ENCODE assay signal across 8 mouse cellular contexts in the genomic region with DNA sequence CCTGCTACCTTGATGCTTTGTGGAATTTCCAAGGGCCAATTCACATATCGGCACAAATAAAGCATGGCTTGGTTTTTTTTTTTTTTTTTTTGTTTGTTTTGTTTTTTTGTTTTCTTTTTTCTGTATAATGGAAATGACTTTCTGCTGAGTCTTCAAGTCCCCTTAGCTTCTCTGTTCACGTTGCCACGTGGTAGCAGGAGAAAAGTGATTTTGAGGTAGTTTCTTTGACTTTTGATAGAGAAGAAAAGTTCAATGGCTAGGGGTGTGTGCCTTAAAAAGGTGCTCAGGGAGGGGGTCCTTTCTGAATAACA.
DNase-seq lines count a peak whose midpoint lies in the region; ATAC-seq and TF ChIP-seq lines count a peak whose summit lies in the region.

No protein-coding gene starts in this region.

- peak overlapping the region; percentile 91 for H3K4me2 ChIP-seq in kidney, postnatal 0 days (ENCODE audit: low read length)
- H3K4me2 ChIP-seq in embryonic facial prominence, embryonic 14.5 days (ENCODE audit: low read depth, low read length), result peak overlapping the region; percentile 84
- peak overlapping the region; percentile 74 for H3K4me2 ChIP-seq in intestine, postnatal 0 days (replicated peaks; ENCODE audit: low read depth)
- H3K4me2 ChIP-seq in neural tube, embryonic 13.5 days, result peak overlapping the region; percentile 77

- H3K9ac ChIP-seq in kidney, postnatal 0 days (ENCODE audit: low read depth, low read length), result peak overlapping the region; percentile 49; the same call in 1 of the 2 replicates
- peak overlapping the region; percentile 69; the same call in 1 of the 2 replicates for H3K9ac ChIP-seq in embryonic facial prominence, embryonic 14.5 days (ENCODE audit: low read depth, low read length)
- H3K9ac ChIP-seq in intestine, postnatal 0 days (ENCODE audit: low read depth, low read length), result no peak overlapping the region
- H3K9ac ChIP-seq in neural tube, embryonic 13.5 days, result peak overlapping the region; percentile 66

- peak overlapping the region; percentile 49 for H3K4me3 ChIP-seq in kidney, postnatal 0 days (replicated peaks; ENCODE audit: low read depth, low read length)
- peak overlapping the region; percentile 50 for H3K4me3 ChIP-seq in embryonic facial prominence, embryonic 14.5 days (ENCODE audit: low read depth, low read length)
- no peak overlapping the region; the same call in 1 of the 2 replicates for H3K4me3 ChIP-seq in intestine, postnatal 0 days (ENCODE audit: low read depth, low read length)
- H3K4me3 ChIP-seq in neural tube, embryonic 13.5 days, result peak overlapping the region; percentile 43

- no peaks in the 10 kb centered on the region for H3K36me3 ChIP-seq in kidney, postnatal 0 days (ENCODE audit: insufficient read depth, low read length)
- H3K36me3 ChIP-seq in embryonic facial prominence, embryonic 14.5 days (ENCODE audit: control insufficient read depth, insufficient read depth, low read length), result no peaks in the 10 kb centered on the region
- H3K36me3 ChIP-seq in intestine, postnatal 0 days (ENCODE audit: control insufficient read depth, insufficient read depth), result no peaks in the 10 kb centered on the region
- no peaks in the 10 kb centered on the region for H3K36me3 ChIP-seq in neural tube, embryonic 13.5 days

- no peaks in the 10 kb centered on the region for H3K4me1 ChIP-seq in kidney, postnatal 0 days (replicated peaks; ENCODE audit: insufficient read depth, low read length)
- H3K4me1 ChIP-seq in embryonic facial prominence, embryonic 14.5 days (ENCODE audit: control insufficient read depth, insufficient read depth, low read length), result peaks cover 4% of the 10 kb centered on the region; the same call in 1 of the 2 replicates
- H3K4me1 ChIP-seq in intestine, postnatal 0 days (replicated peaks; ENCODE audit: control insufficient read depth, insufficient read depth, low read length), result 0 out of 2 replicates have a peak, but pooled peaks cover 3% of the 10 kb centered on the region
- peaks cover 25% of the 10 kb centered on the region for H3K4me1 ChIP-seq in neural tube, embryonic 13.5 days (replicated peaks)

- 28% methylated on average over 3 of the region's 3 CpGs for WGBS in kidney, postnatal 0 days
- WGBS in embryonic facial prominence, embryonic 14.5 days, result 22% methylated on average over 3 of the region's 3 CpGs
- WGBS in intestine, postnatal 0 days, result 37% methylated on average over 3 of the region's 3 CpGs
- 10% methylated on average over 3 of the region's 3 CpGs for whole genome bisulfite sequencing in neural tube, embryonic 13.5 days

- peak overlapping the region; percentile 65; the same call in 1 of the 2 replicates for H3K27ac ChIP-seq in kidney, postnatal 0 days
- H3K27ac ChIP-seq in embryonic facial prominence, embryonic 14.5 days (replicated peaks; ENCODE audit: low read depth, low read length), result no peak overlapping the region
- peak overlapping the region; percentile 84; the same call in 1 of the 2 replicates for H3K27ac ChIP-seq in intestine, postnatal 0 days (ENCODE audit: low read depth, low read length)
- no peak overlapping the region for H3K27ac ChIP-seq in neural tube, embryonic 13.5 days (replicated peaks)

- no peak for DNase-seq in kidney, postnatal 0 days (ENCODE audit: low spot score)
- DNase-seq in kidney, adult 18-20 months, result no peak
- DNase-seq in embryonic facial prominence, embryonic 14.5 days (ENCODE audit: low spot score), result no peak
- no peak for DNase-seq in thymus, adult 18-20 months
- DNase-seq in spleen, postnatal 4 days (ENCODE audit: low spot score in 2 of 2), result no peak

- ATAC-seq in kidney, postnatal 0 days (replicated peaks; ENCODE audit: low FRiP score, low read depth), result no peak
- ATAC-seq in embryonic facial prominence, embryonic 14.5 days (ENCODE audit: low read depth), result no peak
- no peak for ATAC-seq in intestine, postnatal 0 days
- ATAC-seq in neural tube, embryonic 13.5 days (ENCODE audit: low read depth), result no peak
- ATAC-seq in megakaryocyte-erythroid progenitor cell, adult 5-6 weeks (replicated peaks; ENCODE audit: low FRiP score, low TSS enrichment, poor library complexity, severe bottlenecking), result no peak

- TF ChIP-seq CTCF in kidney, postnatal 0 days (IDR thresholded peaks at IDR 0.05; ENCODE audit: low read depth), result no peak
- no peak for TF ChIP-seq CTCF in intestine, postnatal 0 days (IDR thresholded peaks at IDR 0.05; ENCODE audit: low read depth)

- no peaks in the 10 kb centered on the region for H3K9me3 ChIP-seq in kidney, postnatal 0 days (replicated peaks; ENCODE audit: low read length)
- no peaks in the 10 kb centered on the region for H3K9me3 ChIP-seq in embryonic facial prominence, embryonic 14.5 days (ENCODE audit: control insufficient read depth, low read length)
- H3K9me3 ChIP-seq in intestine, postnatal 0 days (ENCODE audit: control insufficient read depth), result no peaks in the 10 kb centered on the region
- no peaks in the 10 kb centered on the region for H3K9me3 ChIP-seq in neural tube, embryonic 13.5 days

- no peaks in the 10 kb centered on the region for H3K27me3 ChIP-seq in kidney, postnatal 0 days (ENCODE audit: insufficient read depth, low read length)
- H3K27me3 ChIP-seq in embryonic facial prominence, embryonic 14.5 days (replicated peaks; ENCODE audit: control insufficient read depth, insufficient read depth, low read length), result no peaks in the 10 kb centered on the region
- H3K27me3 ChIP-seq in intestine, postnatal 0 days (replicated peaks; ENCODE audit: control insufficient read depth, insufficient read depth, low read length), result no peaks in the 10 kb centered on the region
- no peaks in the 10 kb centered on the region for H3K27me3 ChIP-seq in neural tube, embryonic 13.5 days

Comparison
In these comparisons a context has a peak if more than half of its experiments do, and no peak if none do; other contexts are left out.
1. H3K27ac ChIP-seq: peak in kidney, postnatal 0 days (single experiment) and intestine, postnatal 0 days (single experiment); none in embryonic facial prominence, embryonic 14.5 days (single experiment) and neural tube, embryonic 13.5 days (single experiment).
2. Peak in every context shown above with its lines, with median percentiles within 50 percentile points of each other: H3K4me2 ChIP-seq.